Mouse (Mus musculus) olfactory bulb, adult 2 months (tissue): ENCODE results near the gene Ubp1.

Source experiments
- CTCF ChIP-seq: fragments of 200-500 bp; IDR thresholded peaks from 2 replicates; pipeline ENCODE4 v1.5.1; 2012; ENCODE audit warnings: low read depth, mild to moderate bottlenecking, low read length, moderate library complexity; ENCODE audit not compliant: insufficient read depth
- POLR2A ChIP-seq: fragments of 200-500 bp; IDR thresholded peaks from 2 replicates; pipeline ENCODE4 v1.6.1; 2012; ENCODE audit warnings: mild to moderate bottlenecking, low read depth, low read length, moderate library complexity; ENCODE audit not compliant: insufficient read depth

GRCm38 (mm10) chr9:114015724-114016123 is 85.0 kb downstream of the Ubp1 start:
- TF ChIP-seq POLR2A (no peak), CTCF (no peak)
